Mouse (Mus musculus): ENCODE results near the gene Ptpn7. TPM values are rescaled to one million over a fixed set of nuclear protein-coding genes. Genes with fewer than 3 reads are reported as not detected.

The Ptpn7 gene
- polyA plus RNA-seq, 1 experiment: 0.29 TPM

DNA sequence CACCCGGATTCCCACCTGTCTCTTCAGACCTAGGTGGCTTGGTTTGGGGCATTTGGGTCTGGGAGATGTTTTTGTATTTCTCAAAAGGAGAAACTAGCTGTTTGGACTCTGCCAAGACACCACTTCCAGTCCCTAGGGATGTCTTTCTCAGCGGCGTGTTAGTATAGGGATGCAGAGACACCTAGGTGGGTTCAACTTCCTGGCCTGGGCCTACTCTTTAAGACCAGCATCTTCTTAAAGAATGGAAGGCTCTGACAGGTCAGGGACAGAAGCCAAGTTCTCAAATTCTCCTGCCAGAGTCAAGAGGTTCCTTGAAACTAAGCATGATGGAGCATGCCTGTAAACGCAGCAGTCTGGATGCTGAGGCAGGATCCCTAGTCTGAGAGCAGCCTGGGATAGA is 16.0 kb downstream of the Ptpn7 start:
- no peaks in the 10 kb centered on the region for H3K27me3 ChIP-seq (ENCODE audit: control insufficient read depth, insufficient read depth, low read length)
- H3K4me1 ChIP-seq (ENCODE audit: control insufficient read depth, insufficient read depth, low read length): peaks cover 16% of the 10 kb centered on the region; the same call in 1 of the 2 replicates
- H3K4me3 ChIP-seq (replicated peaks; ENCODE audit: insufficient read depth, low read depth, low read length): peak overlapping the region; percentile 92
- 14% methylated on average over 4 of the region's 4 CpGs for WGBS
- peak overlapping the region; percentile 39; the same call in 1 of the 2 replicates for H3K27ac ChIP-seq (ENCODE audit: insufficient read depth, low read length)
- no peak for DNase-seq
- TF ChIP-seq CTCF (IDR thresholded peaks at IDR 0.05; ENCODE audit: borderline replicate concordance, insufficient read depth, low read depth, low read length) (no peak), POLR2A (IDR thresholded peaks at IDR 0.05; ENCODE audit: borderline replicate concordance, insufficient read depth, low read length) (no peak)

- no peak for TF ChIP-seq POLR2A (IDR thresholded peaks at IDR 0.05; ENCODE audit: borderline replicate concordance, insufficient read depth, low read length)
- no peak for TF ChIP-seq CTCF (IDR thresholded peaks at IDR 0.05; ENCODE audit: borderline replicate concordance, insufficient read depth, low read depth, low read length)
- Histone ChIP-seq H3K4me3 (replicated peaks; ENCODE audit: insufficient read depth, low read depth, low read length) (peak overlapping the region; percentile 10), H3K4me1 (ENCODE audit: control insufficient read depth, insufficient read depth, low read length) (peaks cover 16% of the 10 kb centered on the region; the same call in 1 of the 2 replicates), H3K27ac (ENCODE audit: insufficient read depth, low read length) (no peak overlapping the region), H3K27me3 (ENCODE audit: control insufficient read depth, insufficient read depth, low read length) (no peaks in the 10 kb centered on the region)
- no peak for DNase-seq
- 45% methylated on average over 5 of the region's 5 CpGs for WGBS
These were observed 16.5 kb downstream of the Ptpn7 start for GRCm38 (mm10) chr1:135148996-135149395.

- Histone ChIP-seq H3K4me1 (ENCODE audit: control insufficient read depth, insufficient read depth, low read length) (peaks cover 14% of the 10 kb centered on the region; the same call in 1 of the 2 replicates), H3K4me3 (replicated peaks; ENCODE audit: insufficient read depth, low read depth, low read length) (no peak overlapping the region), H3K27ac (ENCODE audit: insufficient read depth, low read length) (no peak overlapping the region), H3K27me3 (ENCODE audit: control insufficient read depth, insufficient read depth, low read length) (no peaks in the 10 kb centered on the region)
- no peak for DNase-seq
- no peak for TF ChIP-seq POLR2A (IDR thresholded peaks at IDR 0.05; ENCODE audit: borderline replicate concordance, insufficient read depth, low read length)
- TF ChIP-seq CTCF (IDR thresholded peaks at IDR 0.05; ENCODE audit: borderline replicate concordance, insufficient read depth, low read depth, low read length): no peak
- WGBS: 29% methylated on average over 13 of the region's 13 CpGs
These were observed 21.5 kb downstream of the Ptpn7 start for GRCm38 (mm10) chr1:135154011-135154410.

DNA sequence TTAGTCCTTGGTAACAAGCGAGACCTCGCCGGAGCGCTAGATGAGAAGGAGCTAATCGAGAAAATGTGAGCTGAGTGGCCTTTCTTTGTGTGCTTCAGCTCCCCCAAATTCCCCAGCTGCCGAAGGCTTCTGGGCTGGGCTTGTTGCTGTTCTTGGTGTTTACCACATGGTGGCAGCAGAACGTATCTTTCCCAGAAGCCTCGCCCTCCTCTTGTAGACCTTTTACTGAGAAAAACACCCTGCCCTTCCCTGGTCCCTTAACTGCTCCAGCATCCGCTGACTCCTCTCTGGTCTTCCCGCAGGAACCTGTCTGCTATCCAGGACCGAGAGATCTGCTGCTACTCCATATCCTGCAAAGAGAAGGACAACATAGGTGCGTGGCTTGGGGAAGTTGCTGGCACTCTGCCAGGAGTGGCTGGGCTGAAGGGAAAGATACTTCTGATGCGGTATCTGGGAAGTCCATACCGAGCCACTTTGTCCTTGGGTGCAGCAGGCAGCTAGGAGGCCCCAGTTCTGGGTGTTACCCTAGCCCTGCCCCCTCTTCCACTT is 22.0 kb downstream of the Ptpn7 start:
- peak overlapping the region; percentile 44 for H3K4me3 ChIP-seq (replicated peaks; ENCODE audit: insufficient read depth, low read depth, low read length)
- H3K27me3 ChIP-seq (ENCODE audit: control insufficient read depth, insufficient read depth, low read length): no peaks in the 10 kb centered on the region
- WGBS: under 1% methylated on average over 14 of the region's 14 CpGs
- H3K27ac ChIP-seq (ENCODE audit: insufficient read depth, low read length): peak overlapping the region; percentile 8; the same call in 1 of the 2 replicates
- H3K4me1 ChIP-seq (ENCODE audit: control insufficient read depth, insufficient read depth, low read length): peaks cover 12% of the 10 kb centered on the region; the same call in 1 of the 2 replicates
- TF ChIP-seq CTCF (IDR thresholded peaks at IDR 0.05; ENCODE audit: borderline replicate concordance, insufficient read depth, low read depth, low read length): peak; percentile 81
- no peak for TF ChIP-seq POLR2A (IDR thresholded peaks at IDR 0.05; ENCODE audit: borderline replicate concordance, insufficient read depth, low read length)
- DNase-seq: peak; percentile 83 to 88

GRCm38 (mm10) chr1:135156300-135156699 is 23.8 kb downstream of the Ptpn7 start:
- no peak for DNase-seq
- TF ChIP-seq CTCF (IDR thresholded peaks at IDR 0.05; ENCODE audit: borderline replicate concordance, insufficient read depth, low read depth, low read length): no peak
- no peak for TF ChIP-seq POLR2A (IDR thresholded peaks at IDR 0.05; ENCODE audit: borderline replicate concordance, insufficient read depth, low read length)
- no peaks in the 10 kb centered on the region for H3K27me3 ChIP-seq (ENCODE audit: control insufficient read depth, insufficient read depth, low read length)
- H3K27ac ChIP-seq (ENCODE audit: insufficient read depth, low read length): peak overlapping the region; percentile 18; the same call in 1 of the 2 replicates
- peaks cover 5% of the 10 kb centered on the region; the same call in 1 of the 2 replicates for H3K4me1 ChIP-seq (ENCODE audit: control insufficient read depth, insufficient read depth, low read length)
- no peak overlapping the region for H3K4me3 ChIP-seq (replicated peaks; ENCODE audit: insufficient read depth, low read depth, low read length)
- 40% methylated on average over 6 of the region's 6 CpGs for WGBS

DNA sequence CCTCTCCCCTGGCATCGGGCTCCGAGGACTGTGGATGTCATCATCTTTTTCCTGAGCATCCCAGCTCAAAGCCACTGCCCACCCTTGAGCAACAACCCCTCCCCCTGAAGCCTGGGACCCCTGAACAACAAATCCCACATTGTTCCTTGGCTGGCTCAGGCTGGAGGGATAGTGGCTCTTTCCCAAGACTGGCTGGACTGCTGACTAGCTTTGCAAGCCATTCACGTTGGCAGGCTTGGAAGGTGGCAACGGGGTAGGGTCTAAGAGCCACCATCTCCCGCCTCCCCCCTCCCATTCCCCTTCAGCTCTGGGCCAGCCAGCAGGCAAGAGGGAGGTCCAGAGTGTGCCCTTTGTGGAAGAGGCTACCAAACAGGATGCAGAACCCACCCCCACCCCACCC is 26.1 kb downstream of the Ptpn7 start:
- Histone ChIP-seq H3K4me3 (replicated peaks; ENCODE audit: insufficient read depth, low read depth, low read length) (no peak overlapping the region), H3K4me1 (ENCODE audit: control insufficient read depth, insufficient read depth, low read length) (peaks cover 3% of the 10 kb centered on the region; the same call in 1 of the 2 replicates), H3K27me3 (ENCODE audit: control insufficient read depth, insufficient read depth, low read length) (no peaks in the 10 kb centered on the region), H3K27ac (ENCODE audit: insufficient read depth, low read length) (no peak overlapping the region)
- TF ChIP-seq CTCF (IDR thresholded peaks at IDR 0.05; ENCODE audit: borderline replicate concordance, insufficient read depth, low read depth, low read length) (no peak), POLR2A (IDR thresholded peaks at IDR 0.05; ENCODE audit: borderline replicate concordance, insufficient read depth, low read length) (no peak)
- 18% methylated on average over 5 of the region's 5 CpGs for WGBS
- DNase-seq: peak in 1 of 2 experiments; percentile 63

GRCm38 (mm10) chr1:135159074-135159473 is 26.6 kb downstream of the Ptpn7 start:
- H3K4me1 ChIP-seq (ENCODE audit: control insufficient read depth, insufficient read depth, low read length): peaks cover 3% of the 10 kb centered on the region; the same call in 1 of the 2 replicates
- peak in 1 of 2 experiments; percentile 48 for DNase-seq
- WGBS: 22% methylated on average over 7 of the region's 7 CpGs
- H3K27me3 ChIP-seq (ENCODE audit: control insufficient read depth, insufficient read depth, low read length): no peaks in the 10 kb centered on the region
- peak overlapping the region; percentile 30; the same call in 1 of the 2 replicates for H3K27ac ChIP-seq (ENCODE audit: insufficient read depth, low read length)
- no peak for TF ChIP-seq CTCF (IDR thresholded peaks at IDR 0.05; ENCODE audit: borderline replicate concordance, insufficient read depth, low read depth, low read length)
- no peak for TF ChIP-seq POLR2A (IDR thresholded peaks at IDR 0.05; ENCODE audit: borderline replicate concordance, insufficient read depth, low read length)
- H3K4me3 ChIP-seq (replicated peaks; ENCODE audit: insufficient read depth, low read depth, low read length): no peak overlapping the region

DNA sequence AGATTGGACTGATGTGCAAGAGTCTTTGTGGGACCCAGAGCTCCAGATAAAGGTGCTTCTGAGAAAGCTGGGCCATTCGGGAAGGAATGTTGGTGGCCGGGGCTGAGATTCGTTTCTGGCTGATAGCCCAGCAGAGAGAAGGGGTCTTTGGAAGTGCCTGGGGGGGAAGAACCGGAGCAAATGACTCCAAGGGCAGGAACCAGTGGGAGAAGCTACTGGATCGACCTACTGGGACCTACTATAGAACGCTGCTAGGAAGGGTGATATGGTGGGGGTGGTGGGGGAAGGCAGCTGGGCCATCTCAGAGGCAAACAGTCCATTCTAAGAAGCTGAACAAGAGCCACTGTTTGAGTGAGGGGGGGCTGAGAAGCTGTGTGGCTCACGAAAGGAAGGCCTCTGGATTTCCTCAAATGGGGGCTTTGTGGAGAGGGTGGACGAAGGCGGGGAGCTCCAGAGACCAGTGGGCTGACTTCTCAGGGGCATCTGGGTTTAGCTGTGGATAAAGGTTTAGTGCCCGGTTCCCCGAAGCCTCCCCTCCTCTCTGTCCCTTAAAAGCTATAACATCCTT is 27.1 kb downstream of the Ptpn7 start:
- no peak for TF ChIP-seq CTCF (IDR thresholded peaks at IDR 0.05; ENCODE audit: borderline replicate concordance, insufficient read depth, low read depth, low read length)
- no peak for TF ChIP-seq POLR2A (IDR thresholded peaks at IDR 0.05; ENCODE audit: borderline replicate concordance, insufficient read depth, low read length)
- peak overlapping the region; percentile 45; the same call in 1 of the 2 replicates for H3K27ac ChIP-seq (ENCODE audit: insufficient read depth, low read length)
- H3K4me3 ChIP-seq (replicated peaks; ENCODE audit: insufficient read depth, low read depth, low read length): no peak overlapping the region

More for the DNA sequence above, 27.1 kb downstream of the Ptpn7 start:
- no peak for DNase-seq
- 64% methylated on average over 11 of the region's 11 CpGs for WGBS
- Histone ChIP-seq H3K27me3 (ENCODE audit: control insufficient read depth, insufficient read depth, low read length) (no peaks in the 10 kb centered on the region), H3K4me1 (ENCODE audit: control insufficient read depth, insufficient read depth, low read length) (peaks cover 3% of the 10 kb centered on the region; the same call in 1 of the 2 replicates)
